Mouse (Mus musculus): ENCODE data around the gene Khdc3. TPM values are rescaled to one million over a fixed set of nuclear protein-coding genes. Genes with fewer than 3 reads are reported as not detected.
A peak's percentile ranks its signal among the peaks of the same experiment; 100 is the strongest.

Khdc3 gene
- polyA plus RNA-seq, 1 experiment from 2014 or later = not detected

DNA sequence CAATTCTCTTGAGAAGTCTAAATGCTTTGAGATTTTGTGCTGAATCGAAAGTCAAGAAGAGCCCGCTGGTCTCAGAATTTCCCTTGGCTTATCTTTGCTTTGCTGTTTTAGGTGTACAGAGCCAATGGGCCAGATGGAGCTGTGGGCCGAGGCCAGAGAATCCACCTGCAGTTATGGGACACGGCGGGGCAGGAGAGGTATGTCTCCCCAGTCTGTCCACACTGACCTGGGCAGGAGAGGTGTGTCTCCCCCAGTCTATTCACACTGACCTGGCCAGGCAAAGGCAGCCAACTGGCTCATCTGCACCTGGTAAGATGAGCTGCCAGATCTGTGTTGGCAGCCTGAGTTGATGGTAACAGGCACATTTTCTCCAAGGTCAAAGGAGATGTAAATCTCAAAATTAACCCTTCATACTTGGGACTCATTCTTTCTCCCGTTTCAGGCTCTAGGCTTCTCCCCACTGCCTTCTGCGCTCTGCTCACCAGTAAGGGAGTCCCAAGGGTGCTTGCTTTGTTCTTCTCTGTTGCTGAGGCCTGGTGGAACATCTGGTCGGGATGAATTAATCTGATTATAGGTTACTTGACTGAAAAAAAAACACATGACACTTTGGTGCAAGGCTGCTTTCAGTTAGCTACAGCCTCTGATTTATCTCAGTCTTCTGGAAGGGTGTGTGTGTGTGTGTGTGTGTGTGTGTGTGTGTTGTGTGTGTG is 19.2 kb upstream of the Khdc3 start:
- Histone ChIP-seq H3K4me3 (no peak overlapping the region), H3K27me3 (no peaks in the 10 kb centered on the region), H3K9ac (no peak overlapping the region), H3K27ac (replicated peaks) (no peak overlapping the region), H3K4me2 (no peak overlapping the region), H3K9me3 (no peaks in the 10 kb centered on the region), H3K36me3 (no peaks in the 10 kb centered on the region), H3K4me1 (replicated peaks) (no peaks in the 10 kb centered on the region)
- 83% methylated on average over 8 of the region's 8 CpGs for WGBS
- ATAC-seq (ENCODE audit: low read depth) = no peak

DNA sequence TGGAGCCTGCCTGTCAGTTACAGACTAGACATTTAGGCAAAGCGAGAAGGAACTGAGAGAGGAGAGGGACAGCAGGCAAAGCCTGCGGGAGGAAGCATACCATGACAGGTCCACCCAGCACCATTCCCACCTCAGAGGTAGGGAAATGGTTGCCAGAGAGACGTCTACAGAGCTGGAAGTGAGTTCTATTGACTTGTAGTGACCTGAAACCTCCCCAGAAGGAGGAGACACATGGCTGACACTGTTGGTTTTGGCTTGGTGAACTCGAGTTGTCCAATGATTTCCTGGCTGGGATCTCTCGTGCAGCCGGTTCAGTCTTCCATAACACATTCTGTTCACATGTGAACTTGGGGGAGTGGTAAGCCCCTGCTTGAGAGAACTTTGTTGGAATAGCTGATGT is 17.7 kb upstream of the Khdc3 start:
- ATAC-seq (ENCODE audit: low read depth) = no peak
- Histone ChIP-seq H3K27ac (replicated peaks) (no peak overlapping the region), H3K9ac (no peak overlapping the region), H3K36me3 (no peaks in the 10 kb centered on the region), H3K4me2 (no peak overlapping the region), H3K27me3 (no peaks in the 10 kb centered on the region), H3K4me1 (replicated peaks) (no peaks in the 10 kb centered on the region), H3K4me3 (no peak overlapping the region), H3K9me3 (no peaks in the 10 kb centered on the region)
- WGBS = 73% methylated on average over 6 of the region's 6 CpGs

GRCm38 (mm10) chr9:73085845-73086244 is 15.8 kb upstream of the Khdc3 start:
- H3K4me2 ChIP-seq = no peak overlapping the region
- H3K4me3 ChIP-seq = no peak overlapping the region
- no peaks in the 10 kb centered on the region for H3K4me1 ChIP-seq (replicated peaks)
- 83% methylated on average over 6 of the region's 6 CpGs for WGBS
- H3K9ac ChIP-seq = no peak overlapping the region
- no peaks in the 10 kb centered on the region for H3K36me3 ChIP-seq
- no peaks in the 10 kb centered on the region for H3K9me3 ChIP-seq
- no peaks in the 10 kb centered on the region for H3K27me3 ChIP-seq
- no peak overlapping the region for H3K27ac ChIP-seq (replicated peaks)
- no peak for ATAC-seq (ENCODE audit: low read depth)

DNA sequence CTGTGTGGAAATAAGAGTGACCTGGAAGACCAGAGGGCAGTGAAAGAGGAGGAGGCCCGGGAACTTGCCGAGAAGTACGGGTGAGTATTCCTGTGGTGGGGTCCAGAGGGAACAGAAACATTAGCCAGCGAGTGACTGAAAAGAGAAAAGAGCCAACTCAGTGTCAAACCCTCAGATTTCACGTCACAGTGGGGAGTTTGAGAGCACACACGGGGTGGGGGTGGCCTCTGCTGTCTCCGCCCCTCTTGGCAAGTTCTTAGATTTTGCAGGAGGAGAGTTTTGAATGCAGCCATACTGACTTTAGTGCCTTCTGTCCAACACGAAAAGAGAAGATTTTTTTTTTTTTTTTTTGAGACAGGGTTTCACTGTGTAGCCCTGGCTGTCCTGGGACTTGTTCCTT is 14.5 kb upstream of the Khdc3 start:
- WGBS = 58% methylated on average over 8 of the region's 8 CpGs
- no peak overlapping the region for H3K4me3 ChIP-seq
- H3K4me2 ChIP-seq = no peak overlapping the region
- H3K9me3 ChIP-seq = no peaks in the 10 kb centered on the region
- no peak overlapping the region for H3K9ac ChIP-seq
- ATAC-seq (ENCODE audit: low read depth) = no peak
- H3K36me3 ChIP-seq = no peaks in the 10 kb centered on the region
- H3K27me3 ChIP-seq = no peaks in the 10 kb centered on the region
- no peak overlapping the region for H3K27ac ChIP-seq (replicated peaks)
- no peaks in the 10 kb centered on the region for H3K4me1 ChIP-seq (replicated peaks)

- ATAC-seq (ENCODE audit: low read depth) = no peak
- whole genome bisulfite sequencing = 78% methylated on average over 5 of the region's 5 CpGs
- H3K27ac ChIP-seq (replicated peaks) = no peak overlapping the region
- H3K9ac ChIP-seq = no peak overlapping the region
- H3K36me3 ChIP-seq = no peaks in the 10 kb centered on the region
- H3K9me3 ChIP-seq = no peaks in the 10 kb centered on the region
- no peak overlapping the region for H3K4me2 ChIP-seq
- peaks cover under 1% of the 10 kb centered on the region; the same call in 1 of the 2 replicates for H3K27me3 ChIP-seq
- no peak overlapping the region for H3K4me3 ChIP-seq
- no peaks in the 10 kb centered on the region for H3K4me1 ChIP-seq (replicated peaks)
These were observed 14.1 kb upstream of the Khdc3 start for GRCm38 (mm10) chr9:73087581-73087980.

DNA sequence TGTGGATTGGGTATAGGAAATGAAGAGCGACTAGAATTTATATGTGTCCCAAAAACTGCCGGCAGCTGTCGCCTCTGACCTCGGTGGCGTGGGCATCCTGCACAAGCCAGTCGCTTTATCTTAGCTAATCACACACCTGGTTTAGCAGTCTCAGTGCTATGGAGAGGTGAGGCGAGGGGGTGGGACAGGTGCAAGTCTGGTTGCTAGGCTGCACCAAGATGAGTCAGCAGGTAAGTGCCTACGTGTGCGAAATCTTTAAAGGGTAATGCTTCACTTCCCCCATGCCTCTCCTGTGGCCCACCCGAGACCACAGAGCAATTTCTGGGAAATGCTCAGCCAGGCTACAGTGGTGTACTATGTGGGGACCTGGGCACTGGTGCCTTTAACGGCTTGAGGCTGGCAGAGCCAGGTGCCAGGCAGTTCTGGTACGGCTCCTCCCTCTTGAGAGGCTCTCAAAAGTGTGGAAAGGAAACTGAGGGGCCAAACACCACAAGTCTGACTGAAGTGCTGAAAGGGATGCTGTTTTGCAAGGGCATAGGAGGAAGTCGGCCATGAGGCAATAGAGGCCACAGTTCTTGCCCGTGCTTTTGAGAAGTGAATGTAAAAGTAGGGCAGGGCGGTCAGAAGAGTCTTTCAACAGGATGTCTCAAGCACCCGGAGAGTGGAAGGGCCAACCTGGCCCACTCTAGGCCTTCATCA is 12.3 kb upstream of the Khdc3 start:
- H3K4me3 ChIP-seq = no peak overlapping the region
- peaks cover 5% of the 10 kb centered on the region; the same call in 1 of the 2 replicates for H3K27me3 ChIP-seq
- H3K9me3 ChIP-seq = no peaks in the 10 kb centered on the region
- H3K4me1 ChIP-seq (replicated peaks) = no peaks in the 10 kb centered on the region
- no peak overlapping the region for H3K9ac ChIP-seq
- no peak overlapping the region for H3K27ac ChIP-seq (replicated peaks)
- ATAC-seq (ENCODE audit: low read depth) = no peak
- no peak overlapping the region for H3K4me2 ChIP-seq
- 75% methylated on average over 16 of the region's 16 CpGs for WGBS
- H3K36me3 ChIP-seq = no peaks in the 10 kb centered on the region

GRCm38 (mm10) chr9:73090121-73090520 is 11.5 kb upstream of the Khdc3 start:
- Histone ChIP-seq H3K36me3 (no peaks in the 10 kb centered on the region), H3K4me3 (no peak overlapping the region), H3K9ac (no peak overlapping the region), H3K4me1 (replicated peaks) (0 out of 2 replicates have a peak, but pooled peaks cover 3% of the 10 kb centered on the region), H3K4me2 (no peak overlapping the region), H3K27ac (replicated peaks) (no peak overlapping the region), H3K9me3 (no peaks in the 10 kb centered on the region), H3K27me3 (peaks cover 5% of the 10 kb centered on the region; the same call in 1 of the 2 replicates)
- ATAC-seq (ENCODE audit: low read depth) = no peak
- WGBS = 78% methylated on average over 10 of the region's 10 CpGs

DNA sequence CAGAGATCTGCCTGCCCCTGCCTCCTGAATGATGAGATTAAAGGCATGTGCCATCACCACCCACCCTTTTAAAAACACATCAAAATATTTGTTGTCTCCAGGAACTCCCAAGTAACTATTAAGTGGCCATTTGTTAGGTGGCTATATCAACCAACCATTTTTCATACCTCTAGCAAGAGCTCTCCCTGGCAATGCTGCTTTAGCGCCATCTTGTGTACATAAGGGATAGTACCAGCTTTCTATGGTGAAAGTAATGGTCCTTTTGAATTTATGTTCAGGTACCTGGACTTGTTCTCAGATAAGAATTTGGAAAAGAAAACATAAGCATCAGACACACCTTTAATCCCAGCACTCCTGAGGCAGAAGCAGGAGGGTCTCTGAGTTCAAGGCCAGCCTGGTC is 9.9 kb upstream of the Khdc3 start:
- H3K4me1 ChIP-seq (replicated peaks) = 0 out of 2 replicates have a peak, but pooled peaks cover 3% of the 10 kb centered on the region
- H3K36me3 ChIP-seq = no peaks in the 10 kb centered on the region
- peaks cover 10% of the 10 kb centered on the region; the same call in 1 of the 2 replicates for H3K27me3 ChIP-seq
- H3K4me3 ChIP-seq = no peak overlapping the region
- ATAC-seq (ENCODE audit: low read depth) = no peak; the same call in 1 of the 2 replicates
- no peak overlapping the region for H3K27ac ChIP-seq (replicated peaks)
- no peak overlapping the region for H3K4me2 ChIP-seq
- H3K9ac ChIP-seq = no peak overlapping the region
- no peaks in the 10 kb centered on the region for H3K9me3 ChIP-seq
- 0% methylated on average over 1 of the region's 1 CpGs for WGBS

DNA sequence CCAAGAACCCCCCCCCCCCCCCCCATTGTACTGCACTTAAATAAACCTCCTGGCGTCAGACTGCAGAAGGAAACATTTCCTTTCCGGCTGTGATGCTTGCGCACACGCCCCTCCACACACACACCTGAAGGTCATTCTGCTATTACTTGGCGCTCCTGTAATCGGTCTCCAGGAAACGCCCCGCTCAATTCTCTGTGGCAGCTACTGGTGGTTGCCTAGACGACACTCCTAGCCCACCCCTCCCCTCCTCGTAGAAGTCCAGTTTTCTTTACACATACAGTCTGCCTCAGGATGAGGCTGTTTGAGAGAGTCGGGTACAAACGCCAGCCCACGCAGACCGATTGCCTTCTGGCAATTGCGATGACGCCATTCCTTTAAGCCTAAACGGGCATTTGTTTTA is 7.1 kb upstream of the Khdc3 start:
- ATAC-seq (ENCODE audit: low read depth) = peak; percentile 63; the same call in 1 of the 2 replicates
- Histone ChIP-seq H3K4me2 (no peak overlapping the region), H3K9ac (0 out of 2 replicates have a peak overlapping the region, but pooled peaks have one; percentile 22), H3K9me3 (no peaks in the 10 kb centered on the region), H3K4me3 (no peak overlapping the region), H3K27ac (replicated peaks) (no peak overlapping the region), H3K36me3 (no peaks in the 10 kb centered on the region), H3K4me1 (replicated peaks) (0 out of 2 replicates have a peak, but pooled peaks cover 3% of the 10 kb centered on the region), H3K27me3 (peaks cover 10% of the 10 kb centered on the region; the same call in 1 of the 2 replicates)
- 34% methylated on average over 17 of the region's 17 CpGs for WGBS

GRCm38 (mm10) chr9:73097898-73098297 is 3.7 kb upstream of the Khdc3 start:
- no peak for ATAC-seq (ENCODE audit: low read depth)
- Histone ChIP-seq H3K9ac (no peak overlapping the region), H3K27me3 (peaks cover 17% of the 10 kb centered on the region)

GRCm38 (mm10) chr9:73102181-73102580 is 545 bp downstream of the Khdc3 start, which contains the start of gene Gm20509:
Gene Gm20509 (plus strand): TSS chr9:73102470.
- peak within 1 kb of the TSS; percentile 76 for H3K4me2 ChIP-seq
- H3K9ac ChIP-seq = peak within 1 kb of the TSS; percentile 67
- peak within 1 kb of the TSS; percentile 46 for H3K4me3 ChIP-seq
- H3K9me3 ChIP-seq = no peaks in the 10 kb centered on the region
- H3K27me3 ChIP-seq = peaks cover 47% of the 10 kb centered on the region
- peaks cover 6% of the 10 kb centered on the region for H3K4me1 ChIP-seq (replicated peaks)
- H3K27ac ChIP-seq (replicated peaks) = no peak within 1 kb of the TSS
- 95% methylated on average over 4 of the region's 4 CpGs for WGBS
- no peak for ATAC-seq (ENCODE audit: low read depth)
- H3K36me3 ChIP-seq = no peaks in the 10 kb centered on the region

More at GRCm38 (mm10) chr9:73097898-73098297, 3.7 kb upstream of the Khdc3 start:
- H3K4me2 ChIP-seq = no peak overlapping the region
- H3K4me1 ChIP-seq (replicated peaks) = 0 out of 2 replicates have a peak, but pooled peaks cover 3% of the 10 kb centered on the region
- no peak overlapping the region for H3K27ac ChIP-seq (replicated peaks)
- WGBS = 90% methylated on average over 2 of the region's 2 CpGs
- no peak overlapping the region for H3K4me3 ChIP-seq
- no peaks in the 10 kb centered on the region for H3K9me3 ChIP-seq
- H3K36me3 ChIP-seq = no peaks in the 10 kb centered on the region

GRCm38 (mm10) chr9:73103159-73103879 is 1.7 kb downstream of the Khdc3 start:
- Histone ChIP-seq H3K36me3 (no peaks in the 10 kb centered on the region), H3K27me3 (peaks cover 47% of the 10 kb centered on the region), H3K9ac (peak overlapping the region; percentile 67), H3K9me3 (no peaks in the 10 kb centered on the region), H3K4me1 (replicated peaks) (peaks cover 6% of the 10 kb centered on the region), H3K27ac (replicated peaks) (no peak overlapping the region), H3K4me2 (peak overlapping the region; percentile 76), H3K4me3 (peak overlapping the region; percentile 46)
- 5% methylated on average over 60 of the region's 60 CpGs for WGBS
- peak; percentile 40; the same call in 1 of the 2 replicates for ATAC-seq (ENCODE audit: low read depth)
